Mouse (Mus musculus): ENCODE data around the gene 2310007B03Rik. TPM values are rescaled to one million over a fixed set of nuclear protein-coding genes. Genes with fewer than 3 reads are reported as not detected.

Gene 2310007B03Rik
- polyA plus RNA-seq, 1 experiment from 2014 or later: 0.07 TPM

DNA sequence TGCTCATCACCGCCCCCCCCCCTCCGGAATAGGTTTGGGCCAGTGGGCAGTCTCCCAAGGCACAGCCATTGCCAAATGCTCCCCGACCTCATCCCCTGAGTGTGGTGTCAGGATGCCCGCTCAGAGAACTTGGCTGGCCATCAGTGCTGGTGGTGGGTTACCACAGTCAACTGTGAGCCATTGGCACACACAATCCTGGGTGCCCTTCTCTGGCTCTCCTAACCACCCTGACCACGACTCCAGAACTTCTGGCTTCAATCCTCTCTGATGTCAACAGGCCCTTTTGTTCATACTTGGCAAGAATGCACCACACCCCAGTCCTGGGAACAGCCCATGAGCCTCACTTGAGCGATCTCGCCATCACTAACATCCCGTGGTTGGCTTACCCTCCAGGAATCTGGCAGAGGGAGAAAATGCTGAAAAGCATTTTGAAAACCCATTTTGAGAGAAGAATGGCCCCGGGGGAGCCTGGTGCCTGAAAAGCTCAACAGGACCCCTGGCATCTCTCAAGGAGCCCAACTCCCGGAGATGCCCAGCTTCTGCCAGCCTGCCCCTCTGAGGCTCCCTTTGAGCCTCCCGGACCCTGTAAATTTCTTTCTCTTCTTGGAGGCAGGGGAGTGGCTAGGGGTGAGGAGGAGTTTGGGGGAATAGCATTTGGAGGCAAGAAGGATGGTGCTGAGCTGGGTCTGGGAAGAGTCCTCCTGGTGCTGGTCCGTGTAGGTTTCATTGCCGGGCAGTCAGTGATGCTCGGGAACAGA lies 23.5 kb upstream of the 2310007B03Rik start:
- Histone ChIP-seq H3K27ac (ENCODE audit: low read depth, low read length) (no peak overlapping the region), H3K27me3 (replicated peaks; ENCODE audit: control insufficient read depth, insufficient read depth, low read length) (no peaks in the 10 kb centered on the region; the same call in 1 of the 2 replicates), H3K9me3 (ENCODE audit: control insufficient read depth, low read length) (no peaks in the 10 kb centered on the region), H3K4me2 (no peak overlapping the region), H3K36me3 (ENCODE audit: control insufficient read depth, insufficient read depth, low read length) (no peaks in the 10 kb centered on the region), H3K4me3 (ENCODE audit: low read depth, low read length) (no peak overlapping the region), H3K9ac (ENCODE audit: low read depth, low read length) (no peak overlapping the region), H3K4me1 (replicated peaks; ENCODE audit: control insufficient read depth, insufficient read depth, low read length) (no peaks in the 10 kb centered on the region)
- DNase-seq (ENCODE audit: low spot score) (no peak), ATAC-seq (replicated peaks; ENCODE audit: low FRiP score) (no peak)
- WGBS: 74% methylated on average over 14 of the region's 14 CpGs

DNA sequence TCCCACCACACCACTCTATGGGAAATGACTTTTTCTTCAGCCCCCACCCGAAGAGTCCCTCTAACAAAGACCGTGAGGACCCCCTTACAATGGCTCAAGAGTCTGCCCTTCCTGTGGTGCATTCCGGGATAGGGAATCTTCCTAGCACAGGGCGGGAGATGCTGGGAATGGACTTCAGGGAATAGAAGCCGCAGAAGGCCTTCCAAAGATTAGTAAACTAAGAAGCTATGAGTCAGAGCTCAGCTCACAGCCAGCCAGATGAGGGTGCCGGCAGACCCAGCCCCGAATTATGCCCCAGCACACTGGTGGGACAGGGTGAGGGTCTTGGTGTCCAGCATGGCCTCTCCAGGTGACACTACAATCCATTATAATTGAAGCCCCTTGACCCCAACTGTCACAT lies 21.5 kb upstream of the 2310007B03Rik start:
- H3K4me3 ChIP-seq (ENCODE audit: low read depth, low read length): no peak overlapping the region
- H3K27me3 ChIP-seq (replicated peaks; ENCODE audit: control insufficient read depth, insufficient read depth, low read length): peaks cover 12% of the 10 kb centered on the region
- H3K9ac ChIP-seq (ENCODE audit: low read depth, low read length): no peak overlapping the region
- no peak for DNase-seq (ENCODE audit: low spot score)
- ATAC-seq (replicated peaks; ENCODE audit: low FRiP score): no peak
- 80% methylated on average over 7 of the region's 7 CpGs for WGBS
- no peaks in the 10 kb centered on the region for H3K9me3 ChIP-seq (ENCODE audit: control insufficient read depth, low read length)
- H3K36me3 ChIP-seq (ENCODE audit: control insufficient read depth, insufficient read depth, low read length): no peaks in the 10 kb centered on the region
- H3K4me1 ChIP-seq (replicated peaks; ENCODE audit: control insufficient read depth, insufficient read depth, low read length): no peaks in the 10 kb centered on the region
- no peak overlapping the region for H3K27ac ChIP-seq (ENCODE audit: low read depth, low read length)
- H3K4me2 ChIP-seq: no peak overlapping the region

DNA sequence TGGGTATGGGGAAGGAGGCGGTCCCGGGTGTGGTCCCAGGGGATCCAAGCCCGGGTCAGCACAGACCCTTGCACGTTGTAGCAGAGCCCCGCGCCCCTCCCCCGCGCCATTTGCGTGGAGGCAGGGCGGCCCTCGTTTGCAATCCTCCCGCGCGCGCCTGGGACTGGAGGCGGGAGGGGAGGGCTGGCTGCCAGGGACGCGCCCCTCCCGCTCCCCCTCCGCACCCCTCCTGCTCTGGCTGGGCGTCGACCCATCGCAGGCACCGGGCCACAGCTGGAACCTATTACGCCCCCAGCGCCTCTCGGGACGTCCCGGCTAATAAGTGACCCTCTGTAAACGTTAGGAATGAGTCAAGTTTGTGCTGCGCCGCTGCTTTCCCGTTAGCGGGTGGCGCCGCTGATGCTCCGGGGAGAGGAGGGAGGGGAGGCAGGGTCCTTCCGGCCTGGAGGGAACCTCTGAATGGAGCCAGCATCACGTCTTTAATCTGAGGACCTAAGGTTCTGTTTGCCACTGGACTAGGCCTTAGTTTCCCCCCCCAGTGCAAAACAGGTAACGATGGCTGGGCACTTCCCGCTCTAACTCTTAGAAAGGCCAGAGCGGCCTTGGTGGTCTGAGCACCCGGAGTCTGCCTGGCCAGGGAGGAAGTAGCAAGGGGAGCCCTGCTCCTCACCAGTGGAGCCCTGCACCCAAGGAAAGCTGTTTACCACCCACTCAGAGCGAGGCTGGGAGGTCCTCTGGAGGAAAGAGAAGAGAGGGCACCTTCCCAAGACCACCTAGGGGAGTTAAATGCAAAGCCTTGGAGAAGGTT lies 16.0 kb upstream of the 2310007B03Rik start:
- peaks cover 3% of the 10 kb centered on the region; the same call in 1 of the 2 replicates for H3K4me1 ChIP-seq (replicated peaks; ENCODE audit: control insufficient read depth, insufficient read depth, low read length)
- H3K27ac ChIP-seq (ENCODE audit: low read depth, low read length): no peak overlapping the region; the same call in 1 of the 2 replicates
- H3K27me3 ChIP-seq (replicated peaks; ENCODE audit: control insufficient read depth, insufficient read depth, low read length): peaks cover 30% of the 10 kb centered on the region
- H3K36me3 ChIP-seq (ENCODE audit: control insufficient read depth, insufficient read depth, low read length): no peaks in the 10 kb centered on the region
- peak overlapping the region; percentile 36 for H3K4me3 ChIP-seq (ENCODE audit: low read depth, low read length)
- peak; percentile 57 for DNase-seq (ENCODE audit: low spot score)
- peak overlapping the region; percentile 66 for H3K4me2 ChIP-seq
- peak; percentile 37; the same call in 1 of the 2 replicates for ATAC-seq (replicated peaks; ENCODE audit: low FRiP score)
- 4% methylated on average over 41 of the region's 44 CpGs for WGBS
- no peaks in the 10 kb centered on the region for H3K9me3 ChIP-seq (ENCODE audit: control insufficient read depth, low read length)
- H3K9ac ChIP-seq (ENCODE audit: low read depth, low read length): no peak overlapping the region

DNA sequence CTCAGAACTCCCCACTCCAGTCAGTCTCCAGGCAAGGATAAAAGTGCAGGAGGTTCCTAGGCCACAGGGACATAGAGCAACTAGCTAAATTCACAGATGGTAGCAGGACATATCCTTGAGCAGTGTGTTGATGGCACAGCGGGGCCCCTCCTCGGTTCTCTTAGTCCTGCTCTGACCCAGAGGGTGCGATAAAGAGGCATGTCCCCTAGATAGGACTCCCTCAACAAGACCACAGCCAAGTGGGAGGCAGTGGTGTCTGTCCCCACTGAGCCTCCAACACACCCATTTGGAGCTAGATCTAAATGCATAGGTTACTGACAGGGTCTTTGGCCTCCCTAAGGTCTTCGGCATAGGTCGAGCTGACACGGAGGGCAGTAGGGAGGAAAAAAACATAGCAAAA lies 15.1 kb upstream of the 2310007B03Rik start:
- WGBS: 14% methylated on average over 6 of the region's 6 CpGs
- no peak overlapping the region; the same call in 1 of the 2 replicates for H3K4me2 ChIP-seq
- no peak overlapping the region; the same call in 1 of the 2 replicates for H3K27ac ChIP-seq (ENCODE audit: low read depth, low read length)
- ATAC-seq (replicated peaks; ENCODE audit: low FRiP score) (no peak), DNase-seq (ENCODE audit: low spot score) (no peak)
- no peak overlapping the region for H3K9ac ChIP-seq (ENCODE audit: low read depth, low read length)
- peaks cover 30% of the 10 kb centered on the region for H3K27me3 ChIP-seq (replicated peaks; ENCODE audit: control insufficient read depth, insufficient read depth, low read length)
- H3K4me3 ChIP-seq (ENCODE audit: low read depth, low read length): no peak overlapping the region
- H3K36me3 ChIP-seq (ENCODE audit: control insufficient read depth, insufficient read depth, low read length): no peaks in the 10 kb centered on the region
- peaks cover 3% of the 10 kb centered on the region; the same call in 1 of the 2 replicates for H3K4me1 ChIP-seq (replicated peaks; ENCODE audit: control insufficient read depth, insufficient read depth, low read length)
- no peaks in the 10 kb centered on the region for H3K9me3 ChIP-seq (ENCODE audit: control insufficient read depth, low read length)

DNA sequence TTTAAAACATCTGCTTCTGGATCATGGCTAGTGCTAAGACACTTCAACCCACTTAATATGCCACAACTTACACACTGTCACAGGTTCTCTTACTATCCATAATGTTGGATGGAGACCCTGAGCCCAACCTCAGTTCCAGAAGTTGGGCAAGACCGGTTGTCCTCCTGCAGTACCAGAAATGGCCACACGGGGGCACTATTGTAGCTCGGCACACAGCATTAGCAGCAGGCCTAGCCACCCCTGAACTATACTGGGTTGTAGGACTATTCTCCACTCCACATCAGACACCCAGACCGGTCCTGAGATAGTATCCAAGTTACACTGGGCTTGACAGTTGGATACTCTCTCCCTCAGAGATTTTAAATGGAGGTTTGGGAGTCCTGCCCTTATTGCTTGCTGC lies 13.7 kb upstream of the 2310007B03Rik start:
- ATAC-seq (replicated peaks; ENCODE audit: low FRiP score) (peak; percentile 42; the same call in 1 of the 2 replicates), DNase-seq (ENCODE audit: low spot score) (peak; percentile 82)
- peaks cover 30% of the 10 kb centered on the region for H3K27me3 ChIP-seq (replicated peaks; ENCODE audit: control insufficient read depth, insufficient read depth, low read length)
- H3K4me2 ChIP-seq: no peak overlapping the region
- no peaks in the 10 kb centered on the region for H3K36me3 ChIP-seq (ENCODE audit: control insufficient read depth, insufficient read depth, low read length)
- peaks cover 3% of the 10 kb centered on the region; the same call in 1 of the 2 replicates for H3K4me1 ChIP-seq (replicated peaks; ENCODE audit: control insufficient read depth, insufficient read depth, low read length)
- no peak overlapping the region for H3K27ac ChIP-seq (ENCODE audit: low read depth, low read length)
- no peak overlapping the region for H3K9ac ChIP-seq (ENCODE audit: low read depth, low read length)
- H3K9me3 ChIP-seq (ENCODE audit: control insufficient read depth, low read length): no peaks in the 10 kb centered on the region
- under 1% methylated on average over 4 of the region's 4 CpGs for WGBS
- no peak overlapping the region for H3K4me3 ChIP-seq (ENCODE audit: low read depth, low read length)

DNA sequence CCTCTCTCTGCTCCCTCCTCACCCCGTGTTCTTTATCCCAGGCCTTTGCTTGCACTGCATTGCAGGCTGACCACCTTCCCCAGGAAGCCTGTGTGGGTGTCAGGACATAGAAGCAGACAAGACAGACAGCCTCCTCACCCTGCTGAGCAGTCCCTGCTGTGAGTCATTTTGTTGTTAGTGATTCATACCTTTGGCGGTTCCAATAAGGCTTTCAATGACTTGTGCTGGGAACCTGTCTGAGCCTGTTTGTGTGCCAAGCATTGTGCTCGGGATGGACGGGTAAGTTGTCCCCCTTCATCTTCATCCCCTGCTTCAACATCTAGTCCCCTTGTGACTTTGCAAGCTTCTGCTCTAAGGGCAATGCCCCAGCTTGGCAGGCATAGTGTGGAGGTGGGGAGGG lies 12.9 kb upstream of the 2310007B03Rik start:
- H3K36me3 ChIP-seq (ENCODE audit: control insufficient read depth, insufficient read depth, low read length): no peaks in the 10 kb centered on the region

DNA sequence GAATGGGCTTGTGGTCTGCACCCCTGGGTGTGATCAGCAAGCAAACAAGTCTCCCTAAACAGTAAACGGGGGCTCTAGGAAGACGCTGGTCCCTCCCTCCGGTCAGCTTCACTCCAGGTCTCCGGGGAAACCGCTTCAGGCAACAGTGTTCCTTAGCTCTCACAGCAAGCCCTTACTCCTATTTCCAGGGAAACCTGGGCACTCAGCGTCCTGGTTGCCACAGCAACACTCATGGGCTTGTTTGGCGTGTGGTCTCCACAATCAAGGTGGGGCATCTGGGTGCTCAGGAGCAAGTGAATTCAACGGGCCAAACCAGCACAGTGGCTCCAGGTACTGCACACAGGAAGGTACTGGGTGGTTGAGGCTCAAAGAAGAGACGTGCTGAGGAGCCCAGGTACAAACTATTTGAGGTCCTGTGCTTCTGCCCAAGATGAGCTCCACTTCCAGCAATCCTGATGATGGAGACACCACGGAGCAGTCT lies 7.6 kb upstream of the 2310007B03Rik start, which contains the start of gene Crocc2:
Gene Crocc2 (plus strand): TSS at position 431 of the 481 bp plus-strand sequence.
- Histone ChIP-seq H3K9me3 (ENCODE audit: control insufficient read depth, low read length) (no peaks in the 10 kb centered on the region), H3K36me3 (ENCODE audit: control insufficient read depth, insufficient read depth, low read length) (no peaks in the 10 kb centered on the region), H3K9ac (ENCODE audit: low read depth, low read length) (no peak within 1 kb of the TSS), H3K27me3 (replicated peaks; ENCODE audit: control insufficient read depth, insufficient read depth, low read length) (no peaks in the 10 kb centered on the region), H3K4me3 (ENCODE audit: low read depth, low read length) (no peak within 1 kb of the TSS), H3K27ac (ENCODE audit: low read depth, low read length) (no peak within 1 kb of the TSS), H3K4me1 (replicated peaks; ENCODE audit: control insufficient read depth, insufficient read depth, low read length) (no peaks in the 10 kb centered on the region), H3K4me2 (no peak within 1 kb of the TSS)
- 54% methylated on average over 10 of the region's 10 CpGs for WGBS
- no peak for DNase-seq (ENCODE audit: low spot score)
- ATAC-seq (replicated peaks; ENCODE audit: low FRiP score): no peak

More for the DNA sequence above, 12.9 kb upstream of the 2310007B03Rik start:
- no peak overlapping the region for H3K4me3 ChIP-seq (ENCODE audit: low read depth, low read length)
- H3K9me3 ChIP-seq (ENCODE audit: control insufficient read depth, low read length): no peaks in the 10 kb centered on the region
- ATAC-seq (replicated peaks; ENCODE audit: low FRiP score) (no peak), DNase-seq (ENCODE audit: low spot score) (no peak)
- H3K27me3 ChIP-seq (replicated peaks; ENCODE audit: control insufficient read depth, insufficient read depth, low read length): peaks cover 30% of the 10 kb centered on the region
- H3K27ac ChIP-seq (ENCODE audit: low read depth, low read length): no peak overlapping the region
- H3K4me1 ChIP-seq (replicated peaks; ENCODE audit: control insufficient read depth, insufficient read depth, low read length): peaks cover 3% of the 10 kb centered on the region; the same call in 1 of the 2 replicates
- WGBS: 63% methylated on average over 4 of the region's 4 CpGs
- no peak overlapping the region for H3K4me2 ChIP-seq
- no peak overlapping the region for H3K9ac ChIP-seq (ENCODE audit: low read depth, low read length)

DNA sequence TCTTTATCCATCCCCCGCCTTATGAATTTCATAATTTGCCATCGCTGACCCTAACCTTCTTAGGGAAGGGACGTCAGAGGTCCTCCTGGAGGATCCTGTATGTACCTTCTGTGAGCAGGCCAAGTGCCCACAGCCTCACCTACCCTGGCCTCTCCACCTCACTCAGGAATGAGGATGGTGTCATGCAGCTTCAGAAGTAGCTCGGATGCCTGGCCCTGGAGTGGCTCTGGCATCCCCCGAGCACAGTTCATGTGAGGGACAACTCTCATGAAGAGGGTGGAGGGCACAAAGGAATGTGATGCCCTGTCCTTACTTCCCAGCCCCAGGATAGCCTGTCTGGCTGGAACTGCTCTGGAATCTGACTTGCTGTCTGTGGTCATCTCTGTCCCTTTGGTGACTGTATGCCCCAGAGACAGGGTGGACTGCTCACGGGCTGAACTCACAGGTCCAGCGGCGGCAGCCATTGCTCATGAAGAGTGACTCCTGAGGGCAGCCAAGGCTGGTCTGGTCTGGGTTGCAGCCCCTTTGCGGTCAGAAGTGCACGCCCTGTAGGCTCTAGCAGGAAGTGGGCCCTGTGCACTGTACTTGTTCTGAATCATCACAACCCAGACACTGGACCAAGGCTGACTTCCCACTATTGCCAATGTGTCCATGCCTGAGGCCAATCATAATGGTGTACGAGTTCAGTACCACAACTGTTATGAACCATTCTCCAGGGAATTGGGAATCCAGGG lies 5.8 kb upstream of the 2310007B03Rik start:
- Histone ChIP-seq H3K4me1 (replicated peaks; ENCODE audit: control insufficient read depth, insufficient read depth, low read length) (no peaks in the 10 kb centered on the region), H3K36me3 (ENCODE audit: control insufficient read depth, insufficient read depth, low read length) (no peaks in the 10 kb centered on the region), H3K4me3 (ENCODE audit: low read depth, low read length) (no peak overlapping the region), H3K4me2 (no peak overlapping the region), H3K9me3 (ENCODE audit: control insufficient read depth, low read length) (no peaks in the 10 kb centered on the region), H3K9ac (ENCODE audit: low read depth, low read length) (no peak overlapping the region), H3K27ac (ENCODE audit: low read depth, low read length) (no peak overlapping the region), H3K27me3 (replicated peaks; ENCODE audit: control insufficient read depth, insufficient read depth, low read length) (no peaks in the 10 kb centered on the region)
- WGBS: 73% methylated on average over 11 of the region's 11 CpGs
- no peak for DNase-seq (ENCODE audit: low spot score)
- ATAC-seq (replicated peaks; ENCODE audit: low FRiP score): no peak
